Mouse (Mus musculus): ENCODE measurements around the gene Glod4. TPM values are rescaled to one million over a fixed set of nuclear protein-coding genes. Genes with fewer than 3 reads are reported as not detected.

Gene Glod4
- polyA plus RNA-seq, 1 experiment: 55.2 TPM

DNA sequence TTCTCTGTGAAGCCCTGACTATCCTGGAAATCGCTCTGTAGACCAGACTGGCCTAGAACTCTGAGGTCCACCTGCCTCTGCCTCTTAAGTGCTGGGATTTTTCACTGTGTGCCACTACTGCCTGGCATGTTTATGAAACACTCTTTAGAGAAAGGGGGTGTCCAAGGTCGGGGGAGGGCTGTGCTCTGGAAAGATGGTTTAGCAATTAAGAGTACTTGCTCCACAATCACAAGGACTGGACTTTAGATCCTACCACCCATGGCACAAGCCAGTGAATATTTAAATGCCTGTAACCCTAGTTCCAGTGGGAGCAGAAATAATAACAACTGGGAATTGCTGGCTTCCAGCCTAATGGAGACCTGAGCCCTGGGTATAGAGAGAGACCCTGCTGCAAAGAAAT is 36.4 kb upstream of the Glod4 start:
- no peak overlapping the region for H3K4me3 ChIP-seq
- no peak for TF ChIP-seq E2F4 (IDR thresholded peaks at IDR 0.05; ENCODE audit: insufficient read depth)
- no peak for TF ChIP-seq USF1 (IDR thresholded peaks at IDR 0.05; ENCODE audit: low read depth)
- TF ChIP-seq POLR2A (IDR thresholded peaks at IDR 0.05; ENCODE audit: insufficient read length, low read depth): no peak
- TF ChIP-seq MAX (IDR thresholded peaks at IDR 0.05; ENCODE audit: low read depth): no peak
- TF ChIP-seq REST (IDR thresholded peaks at IDR 0.05; ENCODE audit: insufficient read depth, insufficient read length): no peak
- TF ChIP-seq TCF12 (IDR thresholded peaks at IDR 0.05; ENCODE audit: insufficient read depth, poor library complexity, severe bottlenecking): no peak

DNA sequence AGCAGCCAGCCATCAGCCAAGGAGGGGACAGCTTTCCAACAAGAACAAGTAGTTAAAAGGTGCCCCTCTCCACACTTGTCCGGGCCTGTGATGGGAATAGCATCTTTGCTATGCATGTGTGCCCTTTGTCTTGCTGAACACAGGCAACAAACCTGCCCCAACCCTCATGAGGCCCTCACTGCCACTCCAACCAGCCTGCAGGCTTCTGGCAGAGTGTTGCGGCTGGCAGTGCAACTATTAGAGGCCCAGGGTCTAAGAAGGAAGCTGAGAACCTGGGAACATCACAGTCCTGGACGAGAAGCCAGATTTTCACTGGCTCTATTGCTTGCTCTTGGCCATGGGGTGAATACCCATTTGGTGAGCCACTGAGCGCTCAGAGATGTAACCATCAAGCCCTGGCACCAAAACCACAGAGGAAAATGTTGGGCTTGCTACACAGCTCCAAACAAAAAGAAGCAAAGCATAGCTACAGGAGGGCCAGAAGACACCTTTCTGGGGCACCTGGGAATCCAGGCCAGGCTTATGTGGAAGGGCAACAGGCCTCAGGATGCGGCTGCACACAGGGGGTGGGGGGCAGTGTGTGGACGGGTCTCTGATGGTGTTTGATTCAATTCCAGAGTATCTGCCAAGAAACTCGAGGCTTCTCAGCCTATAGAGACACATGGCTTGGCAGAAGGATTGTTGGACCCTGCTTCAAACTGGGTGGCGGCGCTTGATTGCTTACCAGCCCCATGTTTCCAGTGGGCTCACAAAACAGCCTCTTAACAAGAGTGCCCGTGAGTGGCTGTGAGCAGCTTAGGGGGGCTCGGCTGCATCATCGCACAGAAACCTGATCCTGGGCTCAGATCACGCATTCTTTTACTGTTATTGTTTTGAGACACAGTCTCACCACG is 35.7 kb upstream of the Glod4 start:
- Histone ChIP-seq H3ac (ENCODE audit: control insufficient read depth, insufficient read length) (no peak overlapping the region), H3K27me3 (ENCODE audit: control insufficient read depth, insufficient read depth, insufficient read length) (no peaks in the 10 kb centered on the region), H3K4me2 (ENCODE audit: low read depth) (no peak overlapping the region), H3K79me2 (ENCODE audit: control insufficient read depth, insufficient read depth) (peaks cover 24% of the 10 kb centered on the region), H3K36me3 (ENCODE audit: control insufficient read depth, insufficient read depth) (peaks cover under 1% of the 10 kb centered on the region), H3K4me3 (no peak overlapping the region)
- TF ChIP-seq E2F4 (IDR thresholded peaks at IDR 0.05; ENCODE audit: insufficient read depth) (no peak), MYOG (IDR thresholded peaks at IDR 0.05; ENCODE audit: control insufficient read depth in 1 of 3, insufficient read depth in 1 of 3, insufficient read length in 2 of 3, low read depth in 2 of 3) (no peak), TCF3 (IDR thresholded peaks at IDR 0.05; ENCODE audit: insufficient read length, low read depth) (no peak), TCF12 (IDR thresholded peaks at IDR 0.05; ENCODE audit: insufficient read depth, poor library complexity, severe bottlenecking) (no peak), REST (IDR thresholded peaks at IDR 0.05; ENCODE audit: insufficient read depth, insufficient read length) (no peak), SRF (IDR thresholded peaks at IDR 0.05; ENCODE audit: control insufficient read depth, insufficient read length, low read depth) (no peak), USF1 (IDR thresholded peaks at IDR 0.05; ENCODE audit: low read depth) (no peak), CEBPB (IDR thresholded peaks at IDR 0.05; ENCODE audit: insufficient read depth, poor library complexity, severe bottlenecking) (no peak), POLR2A (IDR thresholded peaks at IDR 0.05; ENCODE audit: insufficient read length, low read depth) (no peak), POLR2AphosphoS2 (IDR thresholded peaks at IDR 0.05; ENCODE audit: insufficient read length, low read depth) (no peak), MAX (IDR thresholded peaks at IDR 0.05; ENCODE audit: low read depth) (no peak), MYOD1 (IDR thresholded peaks at IDR 0.05; ENCODE audit: control insufficient read depth in 1 of 3, insufficient read length in 2 of 3, low read depth in 2 of 3) (no peak)

More for the DNA sequence above, 36.4 kb upstream of the Glod4 start:
- Histone ChIP-seq H3K36me3 (ENCODE audit: control insufficient read depth, insufficient read depth) (no peaks in the 10 kb centered on the region), H3K79me2 (ENCODE audit: control insufficient read depth, insufficient read depth) (peaks cover 27% of the 10 kb centered on the region), H3ac (ENCODE audit: control insufficient read depth, insufficient read length) (no peak overlapping the region), H3K27me3 (ENCODE audit: control insufficient read depth, insufficient read depth, insufficient read length) (no peaks in the 10 kb centered on the region), H3K4me2 (ENCODE audit: low read depth) (no peak overlapping the region)

DNA sequence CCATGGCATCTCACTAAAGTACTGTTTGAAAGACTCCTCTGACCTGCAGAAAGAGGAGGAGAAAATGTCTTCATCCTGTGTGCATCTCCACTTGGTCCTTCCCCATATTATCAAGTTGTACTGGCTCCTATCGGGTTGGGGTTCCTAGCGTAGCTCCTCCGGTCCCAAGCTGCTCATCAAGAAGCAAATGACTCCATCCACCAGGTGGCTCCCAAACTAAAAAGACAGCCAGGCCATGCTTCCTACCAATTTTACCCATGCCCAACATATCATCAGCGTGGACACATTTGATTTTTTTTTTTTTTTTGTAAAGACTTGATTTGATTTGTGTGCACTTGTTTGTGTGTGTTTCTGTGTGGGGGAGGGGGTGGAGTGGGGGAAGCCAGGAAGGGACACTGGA is 28.9 kb upstream of the Glod4 start:
- Histone ChIP-seq H3K4me2 (ENCODE audit: low read depth) (no peak overlapping the region), H3ac (ENCODE audit: control insufficient read depth, insufficient read length) (no peak overlapping the region), H3K36me3 (ENCODE audit: control insufficient read depth, insufficient read depth) (peaks cover 9% of the 10 kb centered on the region), H3K27me3 (ENCODE audit: control insufficient read depth, insufficient read depth, insufficient read length) (no peaks in the 10 kb centered on the region), H3K4me3 (no peak overlapping the region), H3K79me2 (ENCODE audit: control insufficient read depth, insufficient read depth) (no peaks in the 10 kb centered on the region)
- TF ChIP-seq TCF12 (IDR thresholded peaks at IDR 0.05; ENCODE audit: insufficient read depth, poor library complexity, severe bottlenecking) (no peak), REST (IDR thresholded peaks at IDR 0.05; ENCODE audit: insufficient read depth, insufficient read length) (no peak), SRF (IDR thresholded peaks at IDR 0.05; ENCODE audit: control insufficient read depth, insufficient read length, low read depth) (no peak), E2F4 (IDR thresholded peaks at IDR 0.05; ENCODE audit: insufficient read depth) (no peak), TCF3 (IDR thresholded peaks at IDR 0.05; ENCODE audit: insufficient read length, low read depth) (no peak), POLR2A (IDR thresholded peaks at IDR 0.05; ENCODE audit: insufficient read length, low read depth) (no peak), CEBPB (IDR thresholded peaks at IDR 0.05; ENCODE audit: insufficient read depth, poor library complexity, severe bottlenecking) (no peak)

DNA sequence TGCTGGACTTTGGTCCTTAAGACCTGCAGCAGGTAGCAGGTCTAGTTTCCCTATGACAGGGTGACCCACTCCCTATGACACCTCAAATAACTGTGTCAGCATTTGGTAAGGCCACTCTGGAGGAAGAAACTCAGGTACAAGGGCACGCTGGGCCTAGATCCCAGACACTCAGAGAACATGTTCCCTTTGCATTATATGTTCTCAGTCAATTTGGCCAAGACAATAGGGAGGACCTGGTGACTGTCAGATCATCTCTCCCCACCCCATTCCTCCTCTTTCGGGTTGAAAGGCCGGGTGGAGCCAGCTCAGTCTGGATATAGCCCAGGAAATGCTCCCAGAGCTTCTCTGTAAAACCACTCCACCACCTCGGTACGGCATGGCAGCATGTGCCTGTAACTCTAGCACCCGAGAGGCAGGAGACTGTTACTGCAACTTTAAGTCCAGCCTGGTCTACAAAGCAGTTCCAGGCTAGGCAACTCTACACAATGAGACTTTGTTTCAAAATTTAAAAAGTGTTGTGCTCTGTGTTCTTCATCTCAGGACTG is 25.1 kb upstream of the Glod4 start:
- Histone ChIP-seq H3K27me3 (ENCODE audit: control insufficient read depth, insufficient read depth, insufficient read length) (no peaks in the 10 kb centered on the region), H3K36me3 (ENCODE audit: control insufficient read depth, insufficient read depth) (peaks cover 11% of the 10 kb centered on the region), H3K79me2 (ENCODE audit: control insufficient read depth, insufficient read depth) (no peaks in the 10 kb centered on the region), H3K4me2 (ENCODE audit: low read depth) (no peak overlapping the region), H3ac (ENCODE audit: control insufficient read depth, insufficient read length) (no peak overlapping the region), H3K4me3 (no peak overlapping the region)
- TF ChIP-seq MYOD1 (IDR thresholded peaks at IDR 0.05; ENCODE audit: control insufficient read depth in 1 of 3, insufficient read length in 2 of 3, low read depth in 2 of 3) (no peak), TCF3 (IDR thresholded peaks at IDR 0.05; ENCODE audit: insufficient read length, low read depth) (no peak), CEBPB (IDR thresholded peaks at IDR 0.05; ENCODE audit: insufficient read depth, poor library complexity, severe bottlenecking) (no peak), MAX (IDR thresholded peaks at IDR 0.05; ENCODE audit: low read depth) (no peak)

DNA sequence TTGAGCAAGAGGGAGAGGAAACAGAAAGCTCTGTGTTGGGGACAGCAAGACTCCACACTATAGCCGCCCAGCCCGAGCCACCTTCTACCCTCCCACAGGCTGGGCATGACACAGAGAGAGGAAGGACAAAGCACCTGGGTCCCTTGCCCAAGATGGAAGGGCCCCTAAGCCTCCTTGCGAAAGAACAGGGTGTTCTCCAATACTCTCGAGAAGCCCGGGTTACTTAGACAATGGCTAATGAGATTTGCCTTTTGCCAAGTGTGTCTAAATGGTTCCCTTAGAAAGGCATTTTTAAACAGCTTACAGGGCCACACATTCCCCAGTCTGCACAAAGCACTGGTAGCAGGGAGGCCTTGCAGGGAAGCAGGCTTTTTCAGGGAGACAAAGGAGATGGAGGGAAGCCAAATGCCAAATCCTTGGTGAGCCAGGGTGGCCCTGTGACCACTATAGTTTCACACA is 24.5 kb upstream of the Glod4 start:
- H3K27me3 ChIP-seq (ENCODE audit: control insufficient read depth, insufficient read depth, insufficient read length): no peaks in the 10 kb centered on the region
- no peak overlapping the region for H3K4me2 ChIP-seq (ENCODE audit: low read depth)
- no peak overlapping the region for H3K4me3 ChIP-seq
- TF ChIP-seq E2F4 (IDR thresholded peaks at IDR 0.05; ENCODE audit: insufficient read depth) (no peak), USF1 (IDR thresholded peaks at IDR 0.05; ENCODE audit: low read depth) (no peak), SRF (IDR thresholded peaks at IDR 0.05; ENCODE audit: control insufficient read depth, insufficient read length, low read depth) (no peak), MYOG (IDR thresholded peaks at IDR 0.05; ENCODE audit: control insufficient read depth in 1 of 3, insufficient read depth in 1 of 3, insufficient read length in 2 of 3, low read depth in 2 of 3) (no peak), TCF3 (IDR thresholded peaks at IDR 0.05; ENCODE audit: insufficient read length, low read depth) (no peak)
- no peak overlapping the region for H3ac ChIP-seq (ENCODE audit: control insufficient read depth, insufficient read length)
- H3K79me2 ChIP-seq (ENCODE audit: control insufficient read depth, insufficient read depth): no peaks in the 10 kb centered on the region
- peaks cover 9% of the 10 kb centered on the region for H3K36me3 ChIP-seq (ENCODE audit: control insufficient read depth, insufficient read depth)

Data from myocyte (in vitro differentiated cells).